Mouse (Mus musculus) heart, postnatal 0 days (tissue): ENCODE results near the gene Pld5.

Experiments used
- CTCF ChIP-seq: IDR thresholded peaks from 2 replicates; pipeline ENCODE4 v1.5.1; 2016; ENCODE audit warnings: antibody characterized with exemption, control low read depth, low read depth
- EP300 ChIP-seq: IDR thresholded peaks from 2 replicates; pipeline ENCODE4 v1.6.1; 2016; ENCODE audit warnings: antibody characterized with exemption, low read depth

- TF ChIP-seq CTCF (no peak), EP300 (no peak)
Measured at GRCm38 (mm10) chr1:176218217-176218616, 56.9 kb downstream of the Pld5 start.
